Mouse (Mus musculus): ENCODE data around the gene Hspa1b.
A peak's percentile ranks its signal among the peaks of the same experiment; 100 is the strongest.
"Not testable (repeated sequence)": the region's sequence is repeated elsewhere in the genome, so short reads cannot be mapped to it uniquely, and the experiment has no call there.

Hspa1b gene

GRCm38 (mm10) chr17:34981690-34982180 lies 22.7 kb upstream of the Hspa1b start, which contains the start of gene Lsm2:
TSS of gene Lsm2 (plus strand) at chr17:34981862.
- peak; percentile 96 for DNase-seq (ENCODE audit: low spot score)

DNA sequence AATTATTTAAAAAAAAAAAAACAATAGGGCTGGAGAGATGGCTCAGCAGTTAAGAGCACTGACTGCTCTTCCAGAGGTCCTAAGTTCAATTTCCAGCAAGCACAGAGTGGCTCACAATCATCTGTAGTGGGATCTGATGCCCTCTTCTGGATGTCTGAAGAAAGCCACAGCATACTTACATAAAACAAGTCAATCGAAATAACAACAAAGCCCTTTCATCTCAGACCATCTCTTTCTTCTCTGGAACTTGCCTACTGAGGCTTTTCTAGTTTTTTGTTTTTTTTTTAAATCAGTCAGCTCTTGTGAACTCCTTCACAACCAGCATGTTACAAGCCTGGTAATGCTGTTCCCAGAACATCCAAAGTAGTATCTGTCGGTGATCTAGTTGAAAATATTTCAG lies 21.6 kb upstream of the Hspa1b start:
- peak; percentile 80 for DNase-seq (ENCODE audit: low spot score)

DNA sequence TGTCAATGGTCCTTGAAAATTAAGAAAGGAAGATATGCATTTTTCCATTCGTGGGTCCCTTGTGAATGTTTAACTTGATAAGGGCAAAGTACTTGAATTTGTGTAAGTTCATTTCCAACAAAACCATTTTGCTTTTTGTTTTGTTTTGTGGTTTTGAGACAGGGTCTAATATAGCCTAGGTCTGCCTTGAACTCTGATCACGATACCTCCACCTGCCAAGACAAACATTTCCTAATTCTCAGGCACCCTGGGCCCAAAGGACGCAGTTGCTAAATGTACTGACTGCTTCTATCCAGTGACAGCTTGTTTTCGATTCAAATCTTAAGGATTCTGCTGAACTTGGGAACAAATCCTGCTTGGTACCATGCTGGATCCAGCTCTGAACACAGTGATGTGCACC lies 20.6 kb upstream of the Hspa1b start:
- DNase-seq (ENCODE audit: low spot score): no peak

- no peak for DNase-seq (ENCODE audit: low spot score)
Observed at GRCm38 (mm10) chr17:34978239-34978638, 19.2 kb upstream of the Hspa1b start.

DNA sequence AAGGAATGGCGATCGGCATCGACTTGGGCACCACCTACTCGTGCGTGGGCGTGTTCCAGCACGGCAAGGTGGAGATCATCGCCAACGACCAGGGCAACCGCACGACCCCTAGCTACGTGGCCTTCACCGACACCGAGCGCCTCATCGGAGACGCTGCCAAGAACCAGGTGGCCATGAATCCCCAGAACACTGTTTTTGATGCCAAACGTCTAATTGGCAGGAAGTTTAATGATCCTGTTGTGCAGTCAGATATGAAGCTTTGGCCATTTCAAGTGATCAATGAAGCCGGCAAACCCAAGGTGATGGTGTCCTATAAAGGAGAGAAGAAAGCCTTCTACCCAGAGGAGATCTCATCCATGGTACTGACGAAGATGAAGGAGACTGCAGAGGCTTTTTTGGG lies 18.0 kb upstream of the Hspa1b start:
- DNase-seq (ENCODE audit: low spot score): no peak

- no peak for DNase-seq (ENCODE audit: low spot score)
Observed at GRCm38 (mm10) chr17:34975581-34976492, 16.8 kb upstream of the Hspa1b start.

- DNase-seq (ENCODE audit: low spot score): peak; percentile 87
Observed at GRCm38 (mm10) chr17:34972069-34972749, 13.2 kb upstream of the Hspa1b start, which contains the start of the genes Hspa1a and Hspa1l. TSS of gene Hspa1a (minus strand) at chr17:34972156. TSS of gene Hspa1l (plus strand) at chr17:34972703.

GRCm38 (mm10) chr17:34971694-34972068 lies 12.6 kb upstream of the Hspa1b start:
- not testable (repeated sequence) for DNase-seq (ENCODE audit: low spot score)

DNA sequence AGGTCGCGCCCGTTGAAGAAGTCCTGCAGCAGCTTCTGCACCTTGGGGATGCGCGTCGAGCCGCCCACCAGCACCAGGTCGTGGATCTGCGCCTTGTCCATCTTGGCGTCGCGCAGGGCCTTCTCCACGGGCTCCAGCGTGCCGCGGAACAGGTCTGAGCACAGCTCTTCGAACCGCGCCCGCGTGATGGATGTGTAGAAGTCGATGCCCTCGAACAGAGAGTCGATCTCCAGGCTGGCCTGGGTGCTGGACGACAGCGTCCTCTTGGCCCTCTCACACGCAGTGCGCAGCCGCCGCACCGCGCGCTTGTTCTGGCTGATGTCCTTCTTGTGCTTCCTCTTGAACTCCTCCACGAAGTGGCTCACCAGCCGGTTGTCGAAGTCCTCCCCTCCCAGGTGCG lies 11.8 kb upstream of the Hspa1b start:
- DNase-seq (ENCODE audit: low spot score): not testable (repeated sequence)

DNA sequence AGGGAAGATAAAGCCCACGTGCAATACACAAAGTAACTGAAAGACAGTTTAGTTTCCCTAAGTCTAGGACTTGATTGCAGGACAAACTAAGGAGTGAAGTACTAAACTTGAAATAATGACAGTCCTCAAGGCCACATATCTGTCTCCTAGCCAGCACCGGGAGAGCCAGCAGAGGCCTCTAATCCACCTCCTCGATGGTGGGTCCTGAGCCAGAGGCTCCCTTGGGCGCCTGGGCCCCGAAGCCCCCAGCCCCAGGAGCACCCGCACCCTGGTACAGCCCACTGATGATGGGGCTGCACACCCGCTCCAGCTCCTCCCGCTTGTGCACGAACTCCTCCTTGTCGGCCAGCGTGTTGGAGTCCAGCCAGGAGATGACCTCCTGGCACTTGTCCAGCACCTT lies 10.8 kb upstream of the Hspa1b start, which contains the start of gene Gm20481:
Gene Gm20481, plus strand, starts transcription at position 91 of the 400 bp plus-strand sequence.
- DNase-seq (ENCODE audit: low spot score): not testable (repeated sequence)

- no peak for DNase-seq (ENCODE audit: low spot score)
Observed at GRCm38 (mm10) chr17:34965627-34966026, 6.6 kb upstream of the Hspa1b start.

GRCm38 (mm10) chr17:34964640-34965049 lies 5.6 kb upstream of the Hspa1b start:
- no peak for DNase-seq (ENCODE audit: low spot score)

DNA sequence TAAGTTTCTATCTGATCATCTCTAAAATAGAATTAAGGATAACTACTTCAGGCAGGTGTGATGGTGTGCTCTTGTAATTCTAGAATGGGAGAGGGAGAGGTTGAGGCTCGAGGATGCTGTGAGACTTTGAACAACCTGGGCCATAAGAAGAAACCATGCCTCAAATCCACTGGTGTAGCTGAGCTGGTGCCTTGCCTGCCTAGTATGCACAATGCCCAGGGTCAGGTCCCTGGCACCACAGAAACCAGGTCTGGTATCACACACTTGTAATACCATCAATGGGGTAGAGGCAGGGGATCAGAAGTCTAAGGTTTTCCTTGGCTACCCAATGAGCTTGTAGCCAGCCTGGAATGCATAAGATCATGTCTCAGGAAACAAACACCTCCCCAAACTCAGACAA lies 3.8 kb upstream of the Hspa1b start:
- no peak for DNase-seq (ENCODE audit: low spot score)

DNA sequence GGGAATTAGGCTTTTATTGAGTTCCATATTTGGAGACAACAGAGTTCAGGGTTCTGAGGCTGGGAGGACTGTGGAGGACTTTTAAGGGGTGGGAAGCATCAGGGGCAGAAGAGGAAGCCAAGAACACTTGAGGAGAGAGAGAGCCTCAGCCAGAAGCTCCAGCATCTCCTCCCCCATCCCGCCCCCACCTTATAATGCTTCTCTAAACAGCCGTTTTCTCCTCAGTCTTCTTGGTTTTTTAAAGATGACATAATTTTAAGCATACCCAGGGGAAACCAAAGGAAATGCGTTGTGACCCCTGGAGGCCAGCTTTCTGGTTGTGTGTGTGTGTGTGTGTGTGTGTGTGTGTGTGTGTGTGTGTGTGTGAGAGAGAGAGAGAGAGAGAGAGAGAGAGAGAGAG lies 3.1 kb upstream of the Hspa1b start:
- no peak for DNase-seq (ENCODE audit: low spot score)

DNA sequence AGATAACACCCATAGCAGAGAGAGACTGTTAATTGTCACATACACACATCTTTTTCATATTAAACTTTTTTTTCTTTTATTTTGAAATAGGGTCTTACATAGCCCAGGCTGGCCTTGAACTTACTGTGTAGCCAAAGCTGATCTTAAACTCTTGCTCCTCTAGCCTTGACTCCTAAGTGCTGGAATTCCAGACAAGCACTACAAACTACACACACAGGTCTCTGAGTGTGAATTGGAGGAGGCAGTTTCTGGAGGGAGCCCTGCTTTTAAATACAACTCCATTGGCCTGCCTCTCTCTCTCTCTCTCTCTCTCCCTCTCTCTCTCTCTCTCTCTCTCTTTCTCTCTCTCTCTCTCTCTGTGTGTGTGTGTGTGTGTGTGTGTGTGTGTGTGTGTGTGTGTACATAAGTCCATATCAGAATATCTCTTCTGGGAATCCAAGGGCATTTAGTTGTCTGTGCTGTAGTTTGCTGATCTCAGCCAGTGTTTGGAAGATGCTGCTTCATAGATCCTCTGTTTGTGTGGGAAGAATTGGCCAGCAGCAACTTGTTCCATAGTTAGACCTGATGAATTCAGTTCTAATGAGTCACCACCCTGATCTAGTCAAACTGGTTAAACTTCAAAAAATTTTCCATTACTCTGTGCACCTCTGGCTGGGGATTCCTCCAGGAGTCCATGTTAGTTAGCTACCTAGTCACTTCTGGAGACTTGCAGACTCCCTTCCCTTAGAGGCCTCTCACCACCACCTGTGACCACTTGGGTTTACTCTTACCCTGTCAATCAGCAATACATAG lies 1.9 kb upstream of the Hspa1b start:
- no peak for DNase-seq (ENCODE audit: low spot score)

- DNase-seq (ENCODE audit: low spot score): peak; percentile 72
Observed at GRCm38 (mm10) chr17:34959881-34960515, 960 bp upstream of the Hspa1b start.

DNA sequence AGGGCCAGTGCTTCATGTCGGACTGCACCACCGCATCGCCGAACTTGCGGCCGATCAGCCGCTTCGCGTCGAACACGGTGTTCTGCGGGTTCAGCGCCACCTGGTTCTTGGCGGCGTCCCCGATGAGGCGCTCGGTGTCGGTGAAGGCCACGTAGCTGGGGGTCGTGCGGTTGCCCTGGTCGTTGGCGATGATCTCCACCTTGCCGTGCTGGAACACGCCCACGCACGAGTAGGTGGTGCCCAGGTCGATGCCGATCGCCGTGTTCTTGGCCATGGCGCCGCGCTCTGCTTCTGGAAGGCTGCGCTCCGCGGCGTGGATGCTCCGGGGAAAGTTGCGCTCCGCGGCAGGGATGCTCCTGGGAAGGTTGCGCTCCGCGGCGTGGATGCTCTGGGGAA lies 306 bp downstream of the Hspa1b start:
- not testable (repeated sequence) for DNase-seq (ENCODE audit: low spot score)

GRCm38 (mm10) chr17:34957966-34958365 lies 1.1 kb downstream of the Hspa1b start:
- not testable (repeated sequence) for DNase-seq (ENCODE audit: low spot score)

GRCm38 (mm10) chr17:34957291-34957690 lies 1.7 kb downstream of the Hspa1b start:
- not testable (repeated sequence) for DNase-seq (ENCODE audit: low spot score)

- no peak for DNase-seq (ENCODE audit: low spot score)
Observed at GRCm38 (mm10) chr17:34956340-34956739, 2.7 kb downstream of the Hspa1b start.

GRCm38 (mm10) chr17:34955884-34956283 lies 3.2 kb downstream of the Hspa1b start:
- DNase-seq (ENCODE audit: low spot score): no peak

All from embryo, embryonic 10.5 days (tissue).